Mouse (Mus musculus): ENCODE measurements around the gene Vcam1. TPM values are rescaled to one million over a fixed set of nuclear protein-coding genes. Genes with fewer than 3 reads are reported as not detected.
A peak's percentile ranks its signal among the peaks of the same experiment; 100 is the strongest.

Vcam1 gene
- total RNA-seq, 2 experiments from 2014 or later, result 2.2 to 2.8 TPM

DNA sequence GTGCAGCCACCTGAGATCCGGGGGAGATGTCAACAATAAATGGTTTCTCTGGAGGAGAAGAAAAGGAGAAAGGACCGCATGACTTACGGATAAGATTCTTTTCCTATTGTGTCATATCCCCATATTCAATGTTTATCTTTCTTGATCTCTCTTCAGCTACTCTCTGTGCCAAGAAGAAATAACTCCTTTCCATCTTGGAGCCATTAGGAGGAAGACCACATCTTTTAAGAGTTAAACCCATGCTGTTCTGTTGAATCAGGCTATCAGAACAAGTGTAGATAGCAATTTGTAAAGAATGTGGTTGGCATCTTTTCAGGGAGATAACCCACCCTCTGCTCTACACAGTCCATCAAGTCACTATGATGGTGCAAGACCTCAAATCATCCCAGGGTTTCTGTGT lies 8.5 kb downstream of the Vcam1 start:
- no peak overlapping the region for H3K4me3 ChIP-seq
- H3K27ac ChIP-seq, result no peak overlapping the region
- DNase-seq, result no peak
- intact Hi-C loops (cut with DNase I), result no loop called here
- TF ChIP-seq CTCF (IDR thresholded peaks at IDR 0.05), result no peak

DNA sequence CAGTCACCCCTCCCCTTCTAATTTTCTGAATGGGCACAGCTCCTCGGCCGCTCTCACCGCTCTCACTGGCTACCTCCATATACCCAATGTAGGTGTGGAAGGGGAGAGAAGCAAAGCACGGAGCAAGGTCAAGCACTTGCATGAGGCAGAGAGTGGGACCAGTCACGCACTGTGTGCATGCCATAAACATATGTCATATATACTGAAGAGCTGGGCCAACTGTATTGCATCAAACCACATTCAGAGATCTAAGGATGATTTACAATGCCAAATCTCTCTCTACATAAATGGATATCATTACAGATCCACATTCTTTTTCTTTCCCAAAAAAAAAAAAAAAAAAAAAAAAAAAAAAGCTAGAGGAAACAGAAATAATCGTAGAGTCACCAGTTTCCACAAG lies 9.1 kb downstream of the Vcam1 start:
- Histone ChIP-seq H3K4me3 (no peak overlapping the region), H3K27ac (no peak overlapping the region)
- intact Hi-C loops (cut with DNase I), result no loop called here
- TF ChIP-seq CTCF (IDR thresholded peaks at IDR 0.05), result no peak
- DNase-seq, result no peak

DNA sequence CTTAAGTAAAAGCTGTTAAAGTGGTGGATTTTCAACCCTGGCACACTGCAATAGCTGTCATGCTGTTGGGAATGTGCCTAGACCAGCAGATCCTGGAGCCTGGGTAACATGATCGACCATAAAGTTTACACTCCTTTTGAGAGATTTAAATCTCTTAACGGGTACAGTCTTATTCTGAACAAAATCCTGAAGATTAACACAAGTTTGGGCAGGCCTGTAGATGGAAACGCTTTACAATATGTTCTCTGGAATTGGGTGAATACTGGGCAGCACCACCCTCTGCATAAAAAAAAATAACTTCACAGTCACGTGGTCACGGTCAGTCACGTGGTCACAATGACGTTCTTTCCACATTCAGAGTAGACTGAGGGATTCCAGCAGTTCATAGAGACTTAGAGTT lies 10.3 kb downstream of the Vcam1 start:
- H3K27ac ChIP-seq, result no peak overlapping the region
- no peak for TF ChIP-seq CTCF (IDR thresholded peaks at IDR 0.05)
- intact Hi-C loops (cut with DNase I), result no loop called here
- H3K4me3 ChIP-seq, result peak overlapping the region; percentile 50
- no peak for DNase-seq

GRCm38 (mm10) chr3:116117046-116117445 lies 12.4 kb downstream of the Vcam1 start:
- intact Hi-C loops (cut with DNase I), result no loop called here
- no peak for DNase-seq
- TF ChIP-seq CTCF (IDR thresholded peaks at IDR 0.05), result no peak

GRCm38 (mm10) chr3:116114249-116115188 lies 15.0 kb downstream of the Vcam1 start:
- H3K4me3 ChIP-seq, result peak overlapping the region; percentile 59
- peak overlapping the region; percentile 60 for H3K27ac ChIP-seq
- intact Hi-C loops (cut with DNase I), result no loop called here
- peak; percentile 44 for DNase-seq
- no peak for TF ChIP-seq CTCF (IDR thresholded peaks at IDR 0.05)

More at GRCm38 (mm10) chr3:116117046-116117445, 12.4 kb downstream of the Vcam1 start:
- Histone ChIP-seq H3K27ac (no peak overlapping the region), H3K4me3 (no peak overlapping the region)

GRCm38 (mm10) chr3:116113443-116114241 lies 15.8 kb downstream of the Vcam1 start:
- Histone ChIP-seq H3K4me3 (peak overlapping the region; percentile 59), H3K27ac (peak overlapping the region; percentile 60)
- intact Hi-C loops (cut with DNase I), result no loop called here
- no peak for DNase-seq
- TF ChIP-seq CTCF (IDR thresholded peaks at IDR 0.05), result no peak

DNA sequence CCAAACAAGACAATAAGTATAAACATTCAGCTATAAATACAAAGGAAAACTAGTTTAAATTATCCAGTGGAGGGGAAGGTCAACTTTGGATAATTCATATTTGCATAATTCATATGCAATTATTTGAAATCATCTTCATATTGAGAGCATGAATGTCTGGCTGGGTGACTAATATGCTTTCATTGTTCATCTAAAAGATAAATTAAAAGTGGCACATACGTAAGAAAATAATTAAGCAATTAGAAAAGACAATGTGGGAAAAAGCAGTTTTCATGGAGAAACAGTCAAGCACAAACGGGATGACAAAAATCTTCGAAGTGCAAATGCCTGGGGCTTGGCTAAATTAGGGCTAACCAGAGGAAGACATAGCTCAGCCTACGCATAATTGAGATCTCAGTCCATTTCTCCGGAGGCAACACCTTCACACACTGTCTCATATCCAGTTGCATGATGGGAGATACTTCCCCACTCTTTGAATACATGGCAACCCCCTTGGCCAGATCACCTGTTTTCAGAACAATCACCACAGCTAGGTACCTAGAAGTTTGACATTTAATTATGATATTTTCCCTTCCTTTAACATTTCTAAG lies 16.6 kb downstream of the Vcam1 start:
- Histone ChIP-seq H3K27ac (no peak overlapping the region), H3K4me3 (no peak overlapping the region)
- DNase-seq, result no peak
- intact Hi-C loops (cut with DNase I), result no loop called here
- no peak for TF ChIP-seq CTCF (IDR thresholded peaks at IDR 0.05)

- no peak overlapping the region for H3K4me3 ChIP-seq
- no peak overlapping the region for H3K27ac ChIP-seq
- no peak for DNase-seq
- intact Hi-C loops (cut with DNase I), result no loop called here
- no peak for TF ChIP-seq CTCF (IDR thresholded peaks at IDR 0.05)
Observed at GRCm38 (mm10) chr3:116105713-116106112, 23.8 kb downstream of the Vcam1 start.

- intact Hi-C loops (cut with DNase I), result no loop called here
- Histone ChIP-seq H3K4me3 (peak overlapping the region; percentile 48), H3K27ac (no peak overlapping the region)
- no peak for DNase-seq
- TF ChIP-seq CTCF (IDR thresholded peaks at IDR 0.05), result no peak
Observed at GRCm38 (mm10) chr3:116104866-116105647, 24.4 kb downstream of the Vcam1 start.

DNA sequence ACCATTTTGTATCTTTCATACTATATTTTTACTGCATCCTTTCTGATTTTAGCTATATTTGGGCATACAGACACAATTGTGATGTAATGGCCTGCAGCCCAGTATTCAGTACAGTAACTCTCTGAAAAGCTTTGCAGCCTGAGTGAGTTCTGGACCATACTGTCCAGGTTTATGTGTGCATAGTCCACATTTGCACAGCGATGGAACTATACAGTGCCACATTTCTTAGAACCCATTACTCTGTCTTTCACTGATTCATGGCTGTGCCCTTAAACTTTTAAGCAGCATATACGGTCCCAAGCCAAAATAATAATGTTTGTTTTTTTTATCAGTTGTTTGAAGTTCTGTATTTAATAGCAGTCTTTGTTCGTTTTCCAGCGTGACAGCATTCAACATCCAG lies 25.2 kb downstream of the Vcam1 start:
- TF ChIP-seq CTCF (IDR thresholded peaks at IDR 0.05), result no peak
- DNase-seq, result no peak
- Histone ChIP-seq H3K27ac (no peak overlapping the region), H3K4me3 (no peak overlapping the region)
- intact Hi-C loops (cut with DNase I), result no loop called here

GRCm38 (mm10) chr3:116100850-116101249 lies 28.6 kb downstream of the Vcam1 start:
- no peak overlapping the region for H3K4me3 ChIP-seq
- intact Hi-C loops (cut with DNase I), result no loop called here
- DNase-seq, result no peak
- H3K27ac ChIP-seq, result no peak overlapping the region
- no peak for TF ChIP-seq CTCF (IDR thresholded peaks at IDR 0.05)

GRCm38 (mm10) chr3:116095934-116096333 lies 33.6 kb downstream of the Vcam1 start:
- Histone ChIP-seq H3K4me3 (no peak overlapping the region), H3K27ac (peak overlapping the region; percentile 32)
- no peak for DNase-seq
- intact Hi-C loops (cut with DNase I), result no loop called here
- TF ChIP-seq CTCF (IDR thresholded peaks at IDR 0.05), result no peak

Measured in gastrocnemius, adult 2 months (tissue).